Mouse (Mus musculus) left cerebral cortex, adult 2 months (tissue): ENCODE results near the gene Zmynd11. TPM values are rescaled to one million over a fixed set of nuclear protein-coding genes. Genes with fewer than 3 reads are reported as not detected.

Experiments
- DNase-seq, 2 experiments: peaks; one replicate each; pipeline ENCODE4 v3.0.0; 2021 to 2022; ENCODE audit warnings: low spot score in 2 of 2, mixed read lengths in 1 of 2; ENCODE audit errors: extremely low spot score in 1 of 2
- H3K27ac ChIP-seq: fragments of 200-600 bp; 2 replicates; pipeline ENCODE4 v1.8.1; 2022
- H3K4me3 ChIP-seq: fragments of 200-600 bp; 2 replicates; pipeline ENCODE4 v1.8.1; 2022
- CTCF ChIP-seq: fragments of 200-600 bp; IDR thresholded peaks from 2 replicates; pipeline ENCODE4 v1.8.1; 2022; ENCODE audit warnings: antibody characterized with exemption, mild to moderate bottlenecking, moderate library complexity
- intact Hi-C: fragments of 180-260 bp; cut with DNase I; formaldehyde crosslinking; loops from one replicate; pipeline ENCODE4 v1.15.1; 2025
- total RNA-seq, 2 experiments: library from RNA; stranded (reverse); gene quantifications; 2 replicates each; pipeline ENCODE4 v1.2.3; 2021

The Zmynd11 gene
- total RNA-seq, 2 experiments from 2014 or later: 241 to 258 TPM

GRCm38 (mm10) chr13:9712971-9713370, 52.2 kb downstream of the Zmynd11 start:
- DNase-seq: no peak
- H3K4me3 ChIP-seq: no peak overlapping the region
- no peak for TF ChIP-seq CTCF
- intact Hi-C loops: no loop called here
- H3K27ac ChIP-seq: no peak overlapping the region

GRCm38 (mm10) chr13:9712409-9712808, 52.7 kb downstream of the Zmynd11 start:
- intact Hi-C loops: no loop called here
- H3K4me3 ChIP-seq: no peak overlapping the region
- H3K27ac ChIP-seq: no peak overlapping the region
- no peak for TF ChIP-seq CTCF
- no peak for DNase-seq

DNA sequence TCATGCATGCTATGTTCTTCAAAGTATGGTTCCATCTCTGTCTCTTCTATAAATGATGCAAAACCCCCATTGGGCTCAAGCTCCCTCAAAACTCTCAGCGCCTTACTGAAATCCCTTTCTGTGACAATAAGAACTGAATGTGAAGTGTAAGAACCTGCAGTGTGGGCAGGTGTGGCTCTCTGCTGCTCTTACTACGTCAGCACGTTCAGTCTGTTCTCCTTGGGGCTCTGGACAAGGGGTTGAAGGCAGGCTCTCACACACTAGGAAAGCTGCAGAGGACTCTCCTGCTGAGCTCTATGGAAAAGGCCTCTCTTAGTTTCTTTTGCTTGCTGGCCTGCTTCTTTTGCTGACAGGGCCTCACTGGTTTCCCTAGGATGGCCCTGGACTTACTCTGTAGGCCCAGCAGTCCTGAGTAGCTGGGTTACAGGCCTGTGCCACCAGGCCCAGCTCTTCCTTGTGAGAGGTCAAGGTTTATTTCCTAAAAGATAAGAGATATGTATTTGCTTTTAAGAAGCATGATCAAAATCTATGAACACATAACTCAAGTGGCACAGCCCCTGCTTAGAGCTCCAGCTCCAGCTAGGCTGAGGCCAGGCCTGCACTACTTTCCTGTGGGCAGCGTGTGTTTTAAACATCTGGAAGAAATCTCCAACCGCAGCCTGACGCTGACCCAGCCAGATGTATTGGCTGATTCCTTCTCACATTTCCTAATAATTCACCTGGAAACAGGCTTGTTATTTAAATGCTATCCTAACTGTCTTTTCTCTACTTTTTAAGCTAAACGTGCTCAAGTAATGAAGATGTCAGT, 56.5 kb downstream of the Zmynd11 start:
- no peak for DNase-seq
- intact Hi-C loops: no loop called here
- Histone ChIP-seq H3K4me3 (no peak overlapping the region), H3K27ac (no peak overlapping the region)
- no peak for TF ChIP-seq CTCF

DNA sequence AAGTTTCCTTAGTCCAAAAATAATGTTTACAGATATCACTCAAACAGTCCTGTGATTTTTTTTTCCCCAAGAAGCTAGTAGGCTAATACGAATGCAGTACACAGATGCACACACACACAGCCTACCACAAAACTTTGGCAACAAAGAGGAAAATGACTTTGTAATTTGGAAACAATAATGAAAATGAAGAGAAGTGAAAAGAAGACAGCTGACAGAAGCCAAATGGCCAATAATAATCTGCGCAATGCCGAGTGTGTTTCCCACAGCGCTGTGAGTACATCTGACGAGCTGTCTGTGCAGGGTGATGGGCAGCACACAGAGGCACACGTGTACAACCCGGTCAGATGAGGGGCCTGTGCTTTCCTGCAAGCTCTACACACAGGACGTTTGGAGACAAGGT, 58.4 kb downstream of the Zmynd11 start:
- H3K4me3 ChIP-seq: no peak overlapping the region
- no peak for DNase-seq
- no peak overlapping the region for H3K27ac ChIP-seq
- intact Hi-C loops: no loop called here
- TF ChIP-seq CTCF: no peak

DNA sequence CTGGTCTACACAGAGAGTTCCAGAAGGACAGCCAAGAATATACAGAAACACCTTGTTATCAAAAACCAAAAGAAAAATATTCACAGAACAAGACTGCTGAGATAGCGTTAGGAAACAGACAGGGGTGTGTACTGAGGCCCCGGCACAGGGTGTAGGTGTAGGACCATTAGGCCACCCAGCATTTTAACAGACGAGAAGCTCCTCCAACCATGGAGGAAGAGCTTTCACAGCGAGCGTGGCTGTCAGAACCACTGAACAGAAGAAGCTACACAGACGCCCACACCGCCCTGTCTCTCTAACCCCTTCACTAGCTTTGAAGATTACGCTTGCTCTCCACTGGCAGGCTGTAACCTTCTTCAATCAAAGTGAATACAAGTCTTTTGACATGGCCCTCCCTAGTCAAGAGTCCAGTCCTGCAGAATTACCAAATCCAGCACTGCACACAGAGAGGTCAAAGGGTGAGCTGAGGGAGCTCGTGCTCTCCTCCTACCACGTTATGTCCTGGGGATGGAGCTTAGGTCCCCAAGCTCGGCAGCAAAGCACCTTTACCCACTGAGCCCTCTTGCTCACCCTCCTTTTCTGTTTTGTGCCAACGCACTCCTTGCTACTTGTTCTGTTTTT, 62.4 kb downstream of the Zmynd11 start:
- TF ChIP-seq CTCF: no peak
- peak in 1 of 2 experiments; percentile 16 for DNase-seq
- intact Hi-C loops: no loop called here
- Histone ChIP-seq H3K27ac (no peak overlapping the region), H3K4me3 (no peak overlapping the region)

DNA sequence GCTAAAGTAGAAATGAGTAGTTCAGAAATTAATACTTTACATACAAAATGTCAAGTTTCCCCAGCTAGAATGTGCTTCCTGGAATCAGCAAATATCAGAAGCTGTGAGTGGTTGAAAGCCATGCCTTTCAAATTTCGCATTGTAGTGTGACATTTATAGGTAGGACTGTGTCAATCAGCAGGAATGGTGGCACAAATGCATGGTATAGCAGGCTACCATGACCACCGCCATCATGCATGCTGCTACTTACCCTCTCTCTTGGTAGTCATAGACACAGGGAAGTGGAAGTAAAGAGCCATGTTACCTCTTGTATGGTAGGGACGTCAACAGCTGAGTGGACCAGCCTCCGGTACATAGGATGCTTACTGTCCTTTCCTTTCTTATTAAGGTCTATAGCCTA, 67.8 kb downstream of the Zmynd11 start:
- DNase-seq: no peak
- no peak for TF ChIP-seq CTCF
- no peak overlapping the region for H3K27ac ChIP-seq
- no peak overlapping the region for H3K4me3 ChIP-seq
- intact Hi-C loops: no loop called here

DNA sequence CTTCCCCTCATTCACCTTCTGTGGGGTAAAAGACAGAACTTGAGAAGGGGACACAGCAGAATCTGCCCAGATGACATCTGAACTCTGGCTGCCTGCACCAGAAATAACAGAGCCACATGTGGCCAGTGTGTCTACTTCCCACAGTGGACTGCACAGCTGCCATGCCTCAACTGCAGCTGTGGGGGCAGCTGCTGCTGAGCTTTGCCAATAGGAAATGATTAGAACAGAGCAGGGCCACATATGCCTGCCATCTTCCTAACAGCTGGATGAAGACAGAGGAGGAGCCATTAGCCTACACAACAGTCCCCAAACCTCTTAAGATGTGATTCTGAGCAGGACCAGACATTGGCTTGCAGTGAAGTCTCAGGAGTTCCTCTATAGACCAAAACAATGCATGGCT, 69.3 kb downstream of the Zmynd11 start:
- H3K27ac ChIP-seq: no peak overlapping the region
- intact Hi-C loops: no loop called here
- TF ChIP-seq CTCF: no peak
- no peak overlapping the region for H3K4me3 ChIP-seq
- DNase-seq: no peak

GRCm38 (mm10) chr13:9695403-9695802, 69.7 kb downstream of the Zmynd11 start:
- intact Hi-C loops: no loop called here
- DNase-seq: no peak
- no peak overlapping the region for H3K4me3 ChIP-seq
- no peak for TF ChIP-seq CTCF
- H3K27ac ChIP-seq: no peak overlapping the region

- intact Hi-C loops: no loop called here
- no peak for DNase-seq
Measured at GRCm38 (mm10) chr13:9694651-9695050, 70.5 kb downstream of the Zmynd11 start.

DNA sequence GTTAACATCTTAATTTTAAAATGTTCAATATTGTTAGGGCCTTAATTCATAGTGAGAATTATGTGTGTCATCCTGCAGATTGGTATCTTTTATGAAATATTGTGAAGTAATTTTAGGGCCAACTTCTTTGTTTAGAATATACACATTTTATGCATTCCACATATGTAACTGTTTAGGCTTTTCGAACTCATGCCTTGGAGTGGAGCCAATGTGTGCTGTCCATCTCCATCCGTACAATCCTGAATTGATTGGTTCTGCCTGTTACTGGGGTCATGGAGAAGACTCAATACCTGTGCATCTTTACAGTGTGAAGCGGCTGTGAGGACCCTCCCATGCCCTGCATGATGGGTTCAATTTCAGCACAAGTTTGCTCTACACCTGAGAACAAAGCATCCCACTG, 72.3 kb downstream of the Zmynd11 start:
- Histone ChIP-seq H3K4me3 (no peak overlapping the region), H3K27ac (no peak overlapping the region)
- no peak for TF ChIP-seq CTCF
- intact Hi-C loops: no loop called here
- DNase-seq: no peak

More at GRCm38 (mm10) chr13:9694651-9695050, 70.5 kb downstream of the Zmynd11 start:
- no peak for TF ChIP-seq CTCF
- Histone ChIP-seq H3K4me3 (no peak overlapping the region), H3K27ac (no peak overlapping the region)

GRCm38 (mm10) chr13:9689366-9689765, 75.8 kb downstream of the Zmynd11 start:
- no peak for TF ChIP-seq CTCF
- H3K4me3 ChIP-seq: no peak overlapping the region
- H3K27ac ChIP-seq: no peak overlapping the region
- DNase-seq: no peak
- intact Hi-C loops: loop anchor here (5.0 kb wide), 1 partner anchor 73 kb away; no protein-coding TSS in a partner anchor

- TF ChIP-seq CTCF: no peak
- DNase-seq: peak in 1 of 2 experiments; percentile 18
- Histone ChIP-seq H3K4me3 (no peak overlapping the region), H3K27ac (no peak overlapping the region)
- intact Hi-C loops: loop anchor here (5.0 kb wide), 1 partner anchor 76 kb away; no protein-coding TSS in a partner anchor
Measured at GRCm38 (mm10) chr13:9686765-9687164, 78.4 kb downstream of the Zmynd11 start.

DNA sequence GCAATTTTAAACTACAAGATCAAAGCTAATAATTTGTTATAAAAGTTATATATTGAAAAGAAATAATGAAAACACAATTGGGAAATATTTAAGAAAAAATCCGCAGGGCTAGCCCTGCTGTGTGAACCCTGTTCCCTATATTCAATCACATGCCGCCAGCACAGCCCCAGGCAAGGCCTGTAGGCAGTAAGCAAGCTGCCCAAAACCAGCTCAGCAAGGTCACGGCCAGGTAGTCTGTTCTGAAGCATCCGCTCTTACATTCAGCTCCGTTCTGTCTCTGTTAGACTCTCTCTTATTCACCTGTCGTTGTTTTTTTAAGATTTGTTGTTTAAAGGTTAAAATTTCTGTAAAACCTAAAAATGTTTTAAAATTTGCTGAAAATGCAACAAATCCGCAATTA, 78.9 kb downstream of the Zmynd11 start:
- H3K27ac ChIP-seq: 0 out of 2 replicates have a peak overlapping the region, but pooled peaks have one; percentile 28
- intact Hi-C loops: loop anchor here (5.0 kb wide), 1 partner anchor 76 kb away; no protein-coding TSS in a partner anchor

More for the DNA sequence above, 78.9 kb downstream of the Zmynd11 start:
- TF ChIP-seq CTCF: no peak
- H3K4me3 ChIP-seq: no peak overlapping the region
- DNase-seq: no peak
